7 mouse cellular contexts compared by ENCODE assay signal in the genomic region with DNA sequence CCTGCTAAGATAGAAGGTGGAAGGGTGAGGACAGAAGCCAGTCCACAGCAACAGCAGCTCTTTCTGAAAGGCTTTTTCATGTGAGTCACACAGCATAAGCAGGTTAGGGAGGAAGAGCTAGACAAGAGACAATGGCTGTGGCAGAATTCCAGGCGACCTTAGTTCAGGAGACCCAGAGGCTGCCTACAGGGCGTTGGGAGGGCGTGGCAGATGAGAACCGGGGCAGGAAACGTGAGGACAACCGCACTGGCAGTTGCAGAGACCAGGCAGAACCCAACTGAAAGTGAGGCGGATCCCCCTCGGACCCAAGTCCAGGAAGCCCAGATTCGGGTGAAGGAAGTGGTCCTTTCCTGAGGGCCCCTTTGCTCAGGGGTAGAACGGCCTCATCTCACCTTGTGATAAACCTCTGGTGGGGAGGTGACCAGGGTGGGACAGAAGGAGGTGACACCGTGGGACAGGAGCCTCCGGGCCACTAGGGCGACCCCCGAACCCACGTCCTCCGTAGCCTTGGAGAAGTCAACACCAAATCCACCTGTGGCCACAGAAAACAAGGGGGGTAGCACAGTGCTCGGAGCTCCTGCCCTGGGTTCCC. TPM values are rescaled to one million over a fixed set of nuclear protein-coding genes. Genes with fewer than 3 reads are reported as not detected.
DNase-seq lines count a peak whose midpoint lies in the region; ATAC-seq and TF ChIP-seq lines count a peak whose summit lies in the region.

No protein-coding gene starts in this region.

- peak; percentile 44 for ATAC-seq in erythroid progenitor cell, adult 5-6 weeks (replicated peaks; ENCODE audit: low FRiP score, poor library complexity, severe bottlenecking)
- no peak; the same call in 1 of the 2 replicates for ATAC-seq in intestine, embryonic 14.5 days (replicated peaks; ENCODE audit: low FRiP score, low TSS enrichment, low read depth)
- ATAC-seq in liver, embryonic 15.5 days (ENCODE audit: insufficient read depth), result no peak

- H3K4me2 ChIP-seq in intestine, embryonic 14.5 days (ENCODE audit: low read length), result peak overlapping the region; percentile 99
- peak overlapping the region; percentile 97 for H3K4me2 ChIP-seq in liver, embryonic 15.5 days

- H3K27ac ChIP-seq in intestine, embryonic 14.5 days (ENCODE audit: low read depth), result peak overlapping the region; percentile 69; the same call in 1 of the 2 replicates
- peak overlapping the region; percentile 94 for H3K27ac ChIP-seq in liver, embryonic 15.5 days (replicated peaks)
- H3K27ac ChIP-seq in olfactory bulb, adult 2 months (ENCODE audit: insufficient read depth, low read depth, low read length), result peak overlapping the region; percentile 74

- peak; percentile 24 to 27 for DNase-seq in B cell, adult 2 months
- DNase-seq in intestine, embryonic 14.5 days (ENCODE audit: low spot score), result peak; percentile 56
- no peak for DNase-seq in frontal cortex, postnatal 36 days (ENCODE audit: low spot score in 2 of 2)

- H3K27me3 ChIP-seq in E14TG2a.4 (ENCODE audit: insufficient read depth, low read length), result no peaks in the 10 kb centered on the region
- H3K27me3 ChIP-seq in intestine, embryonic 14.5 days (replicated peaks; ENCODE audit: control insufficient read depth, insufficient read depth, low read length), result no peaks in the 10 kb centered on the region
- H3K27me3 ChIP-seq in liver, embryonic 15.5 days, result no peaks in the 10 kb centered on the region

- H3K4me1 ChIP-seq in E14TG2a.4 (replicated peaks; ENCODE audit: low read depth, low read length), result peaks cover 86% of the 10 kb centered on the region
- H3K4me1 ChIP-seq in intestine, embryonic 14.5 days (replicated peaks; ENCODE audit: control insufficient read depth, insufficient read depth, low read length), result peaks cover 9% of the 10 kb centered on the region
- peaks cover 61% of the 10 kb centered on the region for H3K4me1 ChIP-seq in liver, embryonic 15.5 days (replicated peaks)
- peaks cover 24% of the 10 kb centered on the region for H3K4me1 ChIP-seq in olfactory bulb, adult 2 months (ENCODE audit: control insufficient read depth, insufficient read depth, low read length)

- TF ChIP-seq POLR2A in olfactory bulb, adult 2 months (IDR thresholded peaks at IDR 0.05; ENCODE audit: insufficient read depth, low read depth, low read length), result no peak

- peak overlapping the region; percentile 90 for H3K4me3 ChIP-seq in E14TG2a.4 (replicated peaks; ENCODE audit: low read length)
- H3K4me3 ChIP-seq in intestine, embryonic 14.5 days (ENCODE audit: low read depth, low read length), result peak overlapping the region; percentile 74
- peak overlapping the region; percentile 66 for H3K4me3 ChIP-seq in liver, embryonic 15.5 days (replicated peaks)
- peak overlapping the region; percentile 63 for H3K4me3 ChIP-seq in olfactory bulb, adult 2 months (ENCODE audit: insufficient read depth, low read depth, low read length)

- peak overlapping the region; percentile 79 for H3K9ac ChIP-seq in intestine, embryonic 14.5 days (ENCODE audit: low read length)
- peak overlapping the region; percentile 78 for H3K9ac ChIP-seq in liver, embryonic 15.5 days

- TF ChIP-seq CTCF in E14TG2a.4 (conservative IDR thresholded peaks at IDR 0.05; ENCODE audit: low read length), result no peak
- TF ChIP-seq CTCF in olfactory bulb, adult 2 months (IDR thresholded peaks at IDR 0.05; ENCODE audit: insufficient read depth, low read depth, low read length), result no peak

- H3K36me3 ChIP-seq in E14TG2a.4 (ENCODE audit: insufficient read depth, low read length), result peaks cover 65% of the 10 kb centered on the region
- H3K36me3 ChIP-seq in intestine, embryonic 14.5 days (ENCODE audit: control insufficient read depth, insufficient read depth, low read length), result peaks cover 33% of the 10 kb centered on the region
- peaks cover 28% of the 10 kb centered on the region for H3K36me3 ChIP-seq in liver, embryonic 15.5 days (replicated peaks)

- WGBS in intestine, embryonic 14.5 days, result 17% methylated on average over 17 of the region's 17 CpGs
- WGBS in liver, embryonic 15.5 days (ENCODE audit: insufficient replicate concordance), result 3% methylated on average over 17 of the region's 17 CpGs
- 32% methylated on average over 17 of the region's 17 CpGs for WGBS in olfactory bulb, adult 2 months

- H3K9me3 ChIP-seq in E14TG2a.4 (ENCODE audit: low read length), result no peaks in the 10 kb centered on the region
- H3K9me3 ChIP-seq in intestine, embryonic 14.5 days (ENCODE audit: control insufficient read depth, low read length), result no peaks in the 10 kb centered on the region
- H3K9me3 ChIP-seq in liver, embryonic 15.5 days (replicated peaks), result no peaks in the 10 kb centered on the region

RNA-seq across cellular contexts. Expression of gene Amdhd2, which starts 0.9 kb away (rescaled TPM):
- total RNA-seq in erythroid progenitor cell, adult 5-6 weeks (2015; ENCODE audit: low replicate concordance), result 10.5 and 20.5 TPM in 2 replicates
- total RNA-seq in erythroid progenitor cell, adult 5-6 weeks (2017; ENCODE audit: low replicate concordance), result 9.8 and 10.7 TPM in 2 replicates
- 27.1 and 28.0 TPM in 2 replicates for polyA plus RNA-seq in intestine, embryonic 14.5 days (2014; fragmentation: Nextera tagmentation; extraction: Ambion mirVana)
- polyA plus RNA-seq in liver, embryonic 15.5 days (2015; fragmentation: Nextera tagmentation; extraction: Ambion mirVana), result 21.4 and 23.6 TPM in 2 replicates
- polyA plus RNA-seq in olfactory bulb, adult 2 months (2012; ENCODE audit: insufficient read depth, insufficient read length, low replicate concordance, missing spikeins), result not detected in 2 replicates

RNA-seq across cellular contexts. Expression of gene Atp6v0c, which starts 6.8 kb away (rescaled TPM):
- total RNA-seq in erythroid progenitor cell, adult 5-6 weeks (2015; ENCODE audit: low replicate concordance), result 231 and 265 TPM in 2 replicates
- 83.8 and 103 TPM in 2 replicates for total RNA-seq in erythroid progenitor cell, adult 5-6 weeks (2017; ENCODE audit: low replicate concordance)
- polyA plus RNA-seq in intestine, embryonic 14.5 days (2014; fragmentation: Nextera tagmentation; extraction: Ambion mirVana), result 556 and 564 TPM in 2 replicates
- 362 and 405 TPM in 2 replicates for polyA plus RNA-seq in liver, embryonic 15.5 days (2015; fragmentation: Nextera tagmentation; extraction: Ambion mirVana)
- polyA plus RNA-seq in olfactory bulb, adult 2 months (2012; ENCODE audit: insufficient read depth, insufficient read length, low replicate concordance, missing spikeins), result 528 TPM in 1 of 2 replicates, not detected in the other

RNA-seq across cellular contexts. Expression of gene Pdpk1, which starts 12.0 kb away (rescaled TPM):
- 83.6 and 88.0 TPM in 2 replicates for total RNA-seq in erythroid progenitor cell, adult 5-6 weeks (2015; ENCODE audit: low replicate concordance)
- 74.5 and 76.8 TPM in 2 replicates for total RNA-seq in erythroid progenitor cell, adult 5-6 weeks (2017; ENCODE audit: low replicate concordance)
- polyA plus RNA-seq in intestine, embryonic 14.5 days (2014; fragmentation: Nextera tagmentation; extraction: Ambion mirVana), result 35.3 and 39.2 TPM in 2 replicates
- polyA plus RNA-seq in liver, embryonic 15.5 days (2015; fragmentation: Nextera tagmentation; extraction: Ambion mirVana), result 25.2 and 26.3 TPM in 2 replicates
- not detected in 2 replicates for polyA plus RNA-seq in olfactory bulb, adult 2 months (2012; ENCODE audit: insufficient read depth, insufficient read length, low replicate concordance, missing spikeins)

RNA-seq across cellular contexts. Expression of gene Tbc1d24, which starts 42.7 kb away (rescaled TPM):
- 3.4 and 5.8 TPM in 2 replicates for total RNA-seq in erythroid progenitor cell, adult 5-6 weeks (2015; ENCODE audit: low replicate concordance)
- total RNA-seq in erythroid progenitor cell, adult 5-6 weeks (2017; ENCODE audit: low replicate concordance), result 2.6 and 2.7 TPM in 2 replicates
- polyA plus RNA-seq in intestine, embryonic 14.5 days (2014; fragmentation: Nextera tagmentation; extraction: Ambion mirVana), result 4.8 and 5.8 TPM in 2 replicates
- 6.6 and 7.9 TPM in 2 replicates for polyA plus RNA-seq in liver, embryonic 15.5 days (2015; fragmentation: Nextera tagmentation; extraction: Ambion mirVana)
- not detected in 2 replicates for polyA plus RNA-seq in olfactory bulb, adult 2 months (2012; ENCODE audit: insufficient read depth, insufficient read length, low replicate concordance, missing spikeins)

RNA-seq across cellular contexts. Expression of gene Ntn3, which starts 46.7 kb away (rescaled TPM):
- not detected in 2 replicates for total RNA-seq in erythroid progenitor cell, adult 5-6 weeks (2015; ENCODE audit: low replicate concordance)
- not detected in 2 replicates for total RNA-seq in erythroid progenitor cell, adult 5-6 weeks (2017; ENCODE audit: low replicate concordance)
- polyA plus RNA-seq in intestine, embryonic 14.5 days (2014; fragmentation: Nextera tagmentation; extraction: Ambion mirVana), result 7.8 and 8.7 TPM in 2 replicates
- polyA plus RNA-seq in liver, embryonic 15.5 days (2015; fragmentation: Nextera tagmentation; extraction: Ambion mirVana), result 1.1 and 1.2 TPM in 2 replicates
- not detected in 2 replicates for polyA plus RNA-seq in olfactory bulb, adult 2 months (2012; ENCODE audit: insufficient read depth, insufficient read length, low replicate concordance, missing spikeins)

Comparison
In these comparisons a context has a peak if more than half of its experiments do, and no peak if none do; other contexts are left out.
1. DNase-seq: peak in B cell, adult 2 months (2 of 2) and intestine, embryonic 14.5 days (single experiment); none in frontal cortex, postnatal 36 days (0 of 2).
2. Peak in every context shown above with its lines, with median percentiles within 50 percentile points of each other: H3K4me3 ChIP-seq and H3K27ac ChIP-seq.